Mouse (Mus musculus) adrenal gland, adult (tissue): ENCODE data around the gene Atp2c2.

Experiments used
- DNase-seq, 2 experiments: peaks; one replicate each; pipeline ENCODE4 v3.0.0; 2022 to 2023; ENCODE audit warnings: low spot score in 1 of 2; ENCODE audit not compliant: inconsistent age in 2 of 2

The Atp2c2 gene

GRCm38 (mm10) chr8:119738129-119738907 lies 38.5 kb downstream of the Atp2c2 start:
- no peak for DNase-seq

GRCm38 (mm10) chr8:119740634-119741033 lies 40.8 kb downstream of the Atp2c2 start:
- no peak for DNase-seq

GRCm38 (mm10) chr8:119742409-119742808 lies 42.6 kb downstream of the Atp2c2 start:
- DNase-seq: no peak

GRCm38 (mm10) chr8:119743291-119744026 lies 43.6 kb downstream of the Atp2c2 start:
- DNase-seq: peak; percentile 41 to 73

- DNase-seq: no peak
Measured at GRCm38 (mm10) chr8:119744604-119745003, 44.8 kb downstream of the Atp2c2 start.

- no peak for DNase-seq
Measured at GRCm38 (mm10) chr8:119755238-119756146, 55.7 kb downstream of the Atp2c2 start.

GRCm38 (mm10) chr8:119756147-119756461 lies 56.3 kb downstream of the Atp2c2 start:
- no peak for DNase-seq

- DNase-seq: no peak
Measured at GRCm38 (mm10) chr8:119756538-119756937, 56.7 kb downstream of the Atp2c2 start.

GRCm38 (mm10) chr8:119761692-119762091 lies 61.9 kb downstream of the Atp2c2 start:
- no peak for DNase-seq

GRCm38 (mm10) chr8:119762226-119763220 lies 62.7 kb downstream of the Atp2c2 start:
- no peak for DNase-seq

- DNase-seq: no peak
Measured at GRCm38 (mm10) chr8:119765311-119765710, 65.5 kb downstream of the Atp2c2 start.

GRCm38 (mm10) chr8:119765761-119766444 lies 66.1 kb downstream of the Atp2c2 start:
- no peak for DNase-seq

- peak; percentile 48 to 66 for DNase-seq
Measured at GRCm38 (mm10) chr8:119776668-119777245, 76.9 kb downstream of the Atp2c2 start.

- DNase-seq: no peak
Measured at GRCm38 (mm10) chr8:119777765-119778164, 78.0 kb downstream of the Atp2c2 start.

GRCm38 (mm10) chr8:119778263-119778662 lies 78.5 kb downstream of the Atp2c2 start, which contains the start of gene Tldc1:
TSS of gene Tldc1 (minus strand) at chr8:119778416.
- peak; percentile 99 to 100 for DNase-seq

GRCm38 (mm10) chr8:119779013-119779737 lies 79.4 kb downstream of the Atp2c2 start:
- peak; percentile 84 to 94 for DNase-seq

GRCm38 (mm10) chr8:119780402-119781049 lies 80.7 kb downstream of the Atp2c2 start:
- DNase-seq: peak in 1 of 2 experiments; percentile 38
